19 mouse cellular contexts compared by ENCODE assay signal in genomic region chr9:113044556-113045178, GRCm38 (mm10).
DNase-seq lines count a peak whose midpoint lies in the region; ATAC-seq lines count a peak whose summit lies in the region.
"Had no signal": no experiment of that assay in that cellular context is flagged by ENCODE, and none has a peak within 500 bp of the region (broad histone marks: within the 10 kb centered on the region; RNA-seq: fewer than 3 reads in every experiment).

No protein-coding gene starts in this region.

- no peak for DNase-seq in heart, postnatal 25 days (ENCODE audit: low spot score)
- peak; percentile 25 for DNase-seq in MN1 (ENCODE audit: low spot score)
- peak; percentile 56 for DNase-seq in cerebellum, adult 9-11 months
- DNase-seq in layer of hippocampus, postnatal 14 days (ENCODE audit: low spot score in 2 of 2) = peak; percentile 10 to 19
- no peak for DNase-seq in adrenal gland, postnatal 14 days
- DNase-seq: adrenal gland, adult 2 months; gastrocnemius, adult 2 months; heart, adult 2 months; heart, postnatal 36 days; retina, postnatal 1 day; thymus, adult 2 months had no signal

- no peaks in the 10 kb centered on the region for H3K27me3 ChIP-seq in heart, embryonic 12.5 days (replicated peaks)
- H3K27me3 ChIP-seq in forebrain, embryonic 13.5 days = no peaks in the 10 kb centered on the region
- H3K27me3 ChIP-seq: embryonic facial prominence, embryonic 12.5 days; forebrain, embryonic 12.5 days had no signal

- H3K4me3 ChIP-seq in heart, embryonic 12.5 days = no peak overlapping the region
- no peak overlapping the region for H3K4me3 ChIP-seq in forebrain, embryonic 13.5 days
- H3K4me3 ChIP-seq: embryonic facial prominence, embryonic 12.5 days; forebrain, embryonic 12.5 days; gastrocnemius, adult 2 months; heart, adult 2 months had no signal

- H3K36me3 ChIP-seq in heart, embryonic 12.5 days = no peaks in the 10 kb centered on the region
- no peaks in the 10 kb centered on the region for H3K36me3 ChIP-seq in forebrain, embryonic 13.5 days (ENCODE audit: poor library complexity, severe bottlenecking)
- H3K36me3 ChIP-seq: embryonic facial prominence, embryonic 12.5 days; forebrain, embryonic 12.5 days had no signal

- 0 out of 2 replicates have a peak, but pooled peaks have one; percentile 45 for ATAC-seq in heart, embryonic 12.5 days (ENCODE audit: insufficient number of reproducible peaks, low FRiP score)
- ATAC-seq in forebrain, embryonic 13.5 days = no peak
- no peak for ATAC-seq in megakaryocyte progenitor cell, adult 5-6 weeks (replicated peaks; ENCODE audit: poor library complexity)
- ATAC-seq: midbrain, embryonic 16.5 days had no signal

- 74% methylated on average over 4 of the region's 4 CpGs for WGBS in heart, embryonic 12.5 days
- 90% methylated on average over 4 of the region's 4 CpGs for WGBS in forebrain, embryonic 13.5 days

- peaks cover 3% of the 10 kb centered on the region; the same call in 1 of the 2 replicates for H3K4me1 ChIP-seq in heart, embryonic 12.5 days (replicated peaks)
- no peaks in the 10 kb centered on the region for H3K4me1 ChIP-seq in forebrain, embryonic 13.5 days
- H3K4me1 ChIP-seq: embryonic facial prominence, embryonic 12.5 days; forebrain, embryonic 12.5 days had no signal

- no peak overlapping the region for H3K27ac ChIP-seq in heart, embryonic 12.5 days (ENCODE audit: poor library complexity, severe bottlenecking)
- no peak overlapping the region for H3K27ac ChIP-seq in forebrain, embryonic 13.5 days
- H3K27ac ChIP-seq: embryonic facial prominence, embryonic 12.5 days; forebrain, embryonic 12.5 days; gastrocnemius, adult 2 months; heart, adult 2 months; kidney, postnatal 0 days; macrophage had no signal

- no peaks in the 10 kb centered on the region for H3K9me3 ChIP-seq in heart, embryonic 12.5 days (replicated peaks)
- no peaks in the 10 kb centered on the region for H3K9me3 ChIP-seq in forebrain, embryonic 13.5 days (replicated peaks)
- H3K9me3 ChIP-seq: embryonic facial prominence, embryonic 12.5 days; forebrain, embryonic 12.5 days had no signal

- no peak overlapping the region for H3K9ac ChIP-seq in heart, embryonic 12.5 days
- no peak overlapping the region for H3K9ac ChIP-seq in forebrain, embryonic 13.5 days
- H3K9ac ChIP-seq: embryonic facial prominence, embryonic 12.5 days; forebrain, embryonic 12.5 days had no signal

- intact Hi-C loops in heart, postnatal 25 days (cut with DNase I) = no loop called here

- H3K4me2 ChIP-seq in heart, embryonic 12.5 days = no peak overlapping the region
- no peak overlapping the region for H3K4me2 ChIP-seq in forebrain, embryonic 13.5 days
- H3K4me2 ChIP-seq: embryonic facial prominence, embryonic 12.5 days; forebrain, embryonic 12.5 days had no signal

Comparison
In these comparisons a context has a peak if more than half of its experiments do, and no peak if none do; other contexts are left out.
1. DNase-seq: peak in MN1 (single experiment), cerebellum, adult 9-11 months (single experiment) and layer of hippocampus, postnatal 14 days (2 of 2); none in heart, postnatal 25 days (single experiment) and adrenal gland, postnatal 14 days (single experiment).